10 mouse cellular contexts compared by ENCODE assay signal in genomic region chr14:30586780-30587461, GRCm38 (mm10). TPM values are rescaled to one million over a fixed set of nuclear protein-coding genes. Genes with fewer than 3 reads are reported as not detected.
A peak's percentile ranks its signal among the peaks of the same experiment; 100 is the strongest.
DNase-seq lines count a peak whose midpoint lies in the region; ATAC-seq lines count a peak whose summit lies in the region.
"Had no signal": no experiment of that assay in that cellular context is flagged by ENCODE, and none has a peak within 500 bp of the region (broad histone marks: within the 10 kb centered on the region; RNA-seq: fewer than 3 reads in every experiment).

No protein-coding gene starts in this region.

- H3K4me2 ChIP-seq in hindbrain, embryonic 11.5 days (replicated peaks; ENCODE audit: low read depth, low read length): no peak overlapping the region
- H3K4me2 ChIP-seq in embryonic facial prominence, embryonic 12.5 days (replicated peaks): no peak overlapping the region
- H3K4me2 ChIP-seq in limb, embryonic 13.5 days (replicated peaks): no peak overlapping the region
- H3K4me2 ChIP-seq: stomach, embryonic 15.5 days had no signal

- no peak for ATAC-seq in hindbrain, embryonic 11.5 days (ENCODE audit: low FRiP score)
- 0 out of 2 replicates have a peak, but pooled peaks have one; percentile 43 for ATAC-seq in embryonic facial prominence, embryonic 12.5 days (ENCODE audit: insufficient number of reproducible peaks, insufficient read depth, low FRiP score, low TSS enrichment)
- ATAC-seq in limb, embryonic 13.5 days (ENCODE audit: low FRiP score, low read depth): peak; percentile 57; the same call in 1 of the 2 replicates
- ATAC-seq in erythroid progenitor cell, adult 5-6 weeks (replicated peaks; ENCODE audit: low FRiP score, poor library complexity, severe bottlenecking): no peak

- 71% methylated on average over 7 of the region's 7 CpGs for WGBS in hindbrain, embryonic 10.5 days
- WGBS in hindbrain, embryonic 11.5 days: 73% methylated on average over 7 of the region's 7 CpGs
- WGBS in embryonic facial prominence, embryonic 12.5 days: 45% methylated on average over 7 of the region's 7 CpGs
- WGBS in limb, embryonic 13.5 days: 37% methylated on average over 7 of the region's 7 CpGs

- no peak overlapping the region for H3K4me3 ChIP-seq in hindbrain, embryonic 10.5 days
- no peak overlapping the region for H3K4me3 ChIP-seq in hindbrain, embryonic 11.5 days (ENCODE audit: low read depth, low read length)
- H3K4me3 ChIP-seq in embryonic facial prominence, embryonic 12.5 days: no peak overlapping the region
- no peak overlapping the region for H3K4me3 ChIP-seq in limb, embryonic 13.5 days
- H3K4me3 ChIP-seq: stomach, embryonic 15.5 days had no signal

- 0 out of 2 replicates have a peak, but pooled peaks cover 1% of the 10 kb centered on the region for H3K27me3 ChIP-seq in hindbrain, embryonic 10.5 days (ENCODE audit: insufficient read depth, poor library complexity, severe bottlenecking)
- no peaks in the 10 kb centered on the region for H3K27me3 ChIP-seq in hindbrain, embryonic 11.5 days (ENCODE audit: control insufficient read depth, insufficient read depth, low read length)
- H3K27me3 ChIP-seq in embryonic facial prominence, embryonic 12.5 days: no peaks in the 10 kb centered on the region
- H3K27me3 ChIP-seq in limb, embryonic 13.5 days: no peaks in the 10 kb centered on the region
- H3K27me3 ChIP-seq: stomach, embryonic 15.5 days had no signal

- no peak overlapping the region for H3K9ac ChIP-seq in hindbrain, embryonic 11.5 days (ENCODE audit: low read depth, low read length)
- no peak overlapping the region for H3K9ac ChIP-seq in embryonic facial prominence, embryonic 12.5 days
- no peak overlapping the region for H3K9ac ChIP-seq in limb, embryonic 13.5 days
- H3K9ac ChIP-seq: liver, embryonic 14.5 days; stomach, embryonic 15.5 days had no signal

- 0 out of 2 replicates have a peak overlapping the region, but pooled peaks have one; percentile 41 for H3K27ac ChIP-seq in hindbrain, embryonic 10.5 days
- H3K27ac ChIP-seq in hindbrain, embryonic 11.5 days (ENCODE audit: low read depth, low read length): no peak overlapping the region
- H3K27ac ChIP-seq in embryonic facial prominence, embryonic 12.5 days: peak overlapping the region; percentile 70; the same call in 1 of the 2 replicates
- H3K27ac ChIP-seq in limb, embryonic 13.5 days: peak overlapping the region; percentile 63; the same call in 1 of the 2 replicates
- H3K27ac ChIP-seq: liver, embryonic 14.5 days; stomach, embryonic 15.5 days had no signal

- H3K4me1 ChIP-seq in hindbrain, embryonic 10.5 days (replicated peaks): peaks cover 45% of the 10 kb centered on the region
- H3K4me1 ChIP-seq in hindbrain, embryonic 11.5 days (replicated peaks; ENCODE audit: control insufficient read depth, insufficient read depth, low read length): no peaks in the 10 kb centered on the region; the same call in 1 of the 2 replicates
- peaks cover 22% of the 10 kb centered on the region for H3K4me1 ChIP-seq in embryonic facial prominence, embryonic 12.5 days
- H3K4me1 ChIP-seq in limb, embryonic 13.5 days: peaks cover 31% of the 10 kb centered on the region

- no peak for DNase-seq in hindbrain, embryonic 10.5 days (ENCODE audit: low spot score)
- no peak for DNase-seq in hindbrain, embryonic 11.5 days (ENCODE audit: low spot score)
- peak; percentile 65 for DNase-seq in MN1 (ENCODE audit: low spot score)
- no peak for DNase-seq in ovary, postnatal 14 days (ENCODE audit: low spot score)
- no peak for DNase-seq in T-cell, adult 2 months (ENCODE audit: low spot score)

- no peaks in the 10 kb centered on the region for H3K9me3 ChIP-seq in hindbrain, embryonic 10.5 days
- H3K9me3 ChIP-seq in hindbrain, embryonic 11.5 days (ENCODE audit: control insufficient read depth, low read length): no peaks in the 10 kb centered on the region
- H3K9me3 ChIP-seq in embryonic facial prominence, embryonic 12.5 days: no peaks in the 10 kb centered on the region
- no peaks in the 10 kb centered on the region for H3K9me3 ChIP-seq in limb, embryonic 13.5 days
- H3K9me3 ChIP-seq: stomach, embryonic 15.5 days had no signal

- no peaks in the 10 kb centered on the region for H3K36me3 ChIP-seq in hindbrain, embryonic 10.5 days
- H3K36me3 ChIP-seq in hindbrain, embryonic 11.5 days (ENCODE audit: control insufficient read depth, insufficient read depth, low read length): no peaks in the 10 kb centered on the region
- no peaks in the 10 kb centered on the region for H3K36me3 ChIP-seq in embryonic facial prominence, embryonic 12.5 days
- H3K36me3 ChIP-seq in limb, embryonic 13.5 days: no peaks in the 10 kb centered on the region
- H3K36me3 ChIP-seq: stomach, embryonic 15.5 days had no signal

RNA-seq across cellular contexts. Expression of gene Tkt, which starts 38.8 kb away (rescaled TPM):
- 285 and 314 TPM in 2 replicates for polyA plus RNA-seq in hindbrain, embryonic 10.5 days (2016; fragmentation: Nextera tagmentation; extraction: Ambion mirVana)
- 65.8 and 131 TPM in 2 replicates for polyA plus RNA-seq in hindbrain, embryonic 11.5 days (2014; fragmentation: Nextera tagmentation; extraction: Ambion mirVana)
- 245 and 246 TPM in 2 replicates for polyA plus RNA-seq in embryonic facial prominence, embryonic 12.5 days (2016; fragmentation: Nextera tagmentation; extraction: Ambion mirVana)
- polyA plus RNA-seq in limb, embryonic 13.5 days (2015; fragmentation: Nextera tagmentation; extraction: Ambion mirVana): 228 and 235 TPM in 2 replicates
- 75.5 and 90.8 TPM in 2 replicates for total RNA-seq in erythroid progenitor cell, adult 5-6 weeks (2015; ENCODE audit: low replicate concordance)
- 145 and 161 TPM in 2 replicates for total RNA-seq in erythroid progenitor cell, adult 5-6 weeks (2017; ENCODE audit: low replicate concordance)

RNA-seq across cellular contexts. Expression of gene Prkcd, which starts 39.1 kb away (rescaled TPM):
- 28.7 and 35.4 TPM in 2 replicates for polyA plus RNA-seq in hindbrain, embryonic 10.5 days (2016; fragmentation: Nextera tagmentation; extraction: Ambion mirVana)
- polyA plus RNA-seq in hindbrain, embryonic 11.5 days (2014; fragmentation: Nextera tagmentation; extraction: Ambion mirVana): 27.4 and 29.4 TPM in 2 replicates
- polyA plus RNA-seq in embryonic facial prominence, embryonic 12.5 days (2016; fragmentation: Nextera tagmentation; extraction: Ambion mirVana): 55.6 and 62.0 TPM in 2 replicates
- polyA plus RNA-seq in limb, embryonic 13.5 days (2015; fragmentation: Nextera tagmentation; extraction: Ambion mirVana): 50.8 and 58.5 TPM in 2 replicates
- total RNA-seq in erythroid progenitor cell, adult 5-6 weeks (2015; ENCODE audit: low replicate concordance): 32.4 and 35.2 TPM in 2 replicates
- 19.5 and 35.7 TPM in 2 replicates for total RNA-seq in erythroid progenitor cell, adult 5-6 weeks (2017; ENCODE audit: low replicate concordance)

Comparison
In these comparisons a context has a peak if more than half of its experiments do, and no peak if none do; other contexts are left out.
1. ATAC-seq: peak in embryonic facial prominence, embryonic 12.5 days (single experiment) and limb, embryonic 13.5 days (single experiment); none in hindbrain, embryonic 11.5 days (single experiment) and erythroid progenitor cell, adult 5-6 weeks (single experiment).